Mouse (Mus musculus) CD8-positive naive resting alpha-beta T cell, adult 2 months (primary cell): ENCODE data around the gene Clip4.
A peak's percentile ranks its signal among the peaks of the same experiment; 100 is the strongest.

Experiments used
- DNase-seq, 2 experiments: peaks; one replicate each; pipeline ENCODE4 v3.0.0; 2022; ENCODE audit warnings: low read depth in 2 of 2, low spot score in 2 of 2

Gene Clip4

DNA sequence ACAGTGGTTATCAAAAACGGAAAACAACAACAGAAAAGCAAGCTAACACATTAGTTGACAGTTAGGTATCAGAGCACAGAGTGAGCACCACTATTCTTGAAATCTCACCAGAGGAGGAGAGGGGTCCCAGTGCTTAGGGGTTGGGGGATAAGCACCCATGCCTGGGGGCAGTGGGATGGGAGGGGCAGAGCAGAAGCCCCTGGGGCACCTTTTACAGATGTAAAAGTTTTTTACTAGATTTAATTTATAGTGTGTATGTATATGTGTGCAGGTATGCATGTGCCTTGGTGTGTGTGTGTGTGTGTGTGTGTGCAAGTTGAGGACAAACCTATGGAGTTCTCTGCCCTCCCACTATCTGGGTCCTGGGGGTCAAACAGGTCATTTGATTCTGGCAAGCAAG, 102.4 kb downstream of the Clip4 start:
- no peak for DNase-seq

DNA sequence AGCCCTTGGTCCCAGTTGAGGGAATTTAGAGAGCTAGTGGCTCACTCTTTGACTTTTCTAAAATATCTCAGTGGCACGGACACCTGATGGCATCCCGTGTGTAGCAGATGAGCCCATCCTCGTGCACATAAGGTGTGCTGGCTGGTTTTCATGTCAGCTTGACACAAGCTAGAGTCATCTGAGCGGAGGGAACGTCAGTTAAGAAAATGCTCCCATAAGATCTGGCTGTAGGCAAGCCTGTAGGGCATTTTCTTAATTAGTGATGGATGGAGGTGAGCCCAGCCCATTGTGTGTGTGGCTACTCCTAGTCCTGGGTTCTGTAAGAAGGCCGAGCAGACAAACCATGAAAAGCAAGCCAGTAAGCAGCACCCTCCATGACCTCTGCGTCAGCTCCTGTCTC, 103.7 kb downstream of the Clip4 start:
- no peak for DNase-seq

DNA sequence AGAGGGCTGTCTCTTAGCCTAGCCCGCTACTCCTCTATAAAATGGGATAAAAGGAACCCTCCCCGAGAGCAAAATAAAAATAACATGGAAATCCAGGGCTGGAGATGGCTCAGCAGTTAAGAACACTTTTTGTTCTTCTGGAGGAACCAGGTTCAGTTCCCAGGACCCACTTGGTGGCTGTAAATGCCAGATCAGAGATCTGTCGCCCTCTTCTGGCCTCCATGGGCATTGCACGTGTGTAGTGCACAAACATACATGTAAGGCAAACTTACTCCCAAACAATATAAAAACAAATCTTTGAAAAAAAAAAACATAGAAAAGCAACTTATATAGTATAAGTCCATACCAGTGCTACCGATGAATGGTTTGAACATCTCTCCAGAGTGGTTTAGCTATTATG, 104.7 kb downstream of the Clip4 start:
- peak in 1 of 2 experiments; percentile 2 for DNase-seq

DNA sequence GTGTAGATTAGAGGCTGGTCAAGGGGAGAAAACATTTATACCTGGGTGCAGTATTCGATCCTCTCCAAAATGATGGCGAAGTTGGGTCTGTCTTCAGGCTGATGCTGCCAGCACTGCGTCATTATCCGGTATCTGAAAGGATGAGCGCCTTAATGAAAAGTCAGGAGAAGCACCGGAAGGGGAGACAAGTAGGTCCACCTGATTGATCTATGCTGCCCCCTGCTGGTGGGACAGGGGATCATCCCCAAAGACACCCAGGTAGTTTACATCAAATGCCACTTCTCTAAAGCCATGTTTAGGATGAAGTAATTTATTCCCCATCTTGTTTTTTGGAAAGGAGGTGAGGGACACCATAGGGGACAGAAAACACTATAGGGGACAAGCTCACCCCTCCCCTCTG, 105.8 kb downstream of the Clip4 start:
- peak; percentile 16 to 19 for DNase-seq

DNA sequence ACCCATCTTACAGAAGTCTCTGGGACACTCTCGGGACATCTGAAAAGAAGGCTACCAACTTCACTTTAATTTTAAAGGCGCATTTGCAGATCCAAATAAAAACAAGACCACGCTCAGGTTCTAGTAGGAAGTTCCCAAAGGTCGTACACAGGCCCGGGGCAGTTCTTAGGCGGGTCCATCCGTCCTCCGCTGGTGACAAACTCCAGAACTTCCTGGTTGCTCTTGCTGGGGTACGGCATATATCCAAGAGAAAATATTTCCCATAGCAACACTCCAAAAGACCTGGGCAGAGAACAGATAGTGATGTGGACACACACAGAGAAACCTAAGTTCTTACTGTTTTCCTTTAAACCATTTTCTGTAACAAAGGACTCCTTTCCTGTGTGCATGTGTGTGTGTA, 106.5 kb downstream of the Clip4 start:
- DNase-seq = no peak

DNA sequence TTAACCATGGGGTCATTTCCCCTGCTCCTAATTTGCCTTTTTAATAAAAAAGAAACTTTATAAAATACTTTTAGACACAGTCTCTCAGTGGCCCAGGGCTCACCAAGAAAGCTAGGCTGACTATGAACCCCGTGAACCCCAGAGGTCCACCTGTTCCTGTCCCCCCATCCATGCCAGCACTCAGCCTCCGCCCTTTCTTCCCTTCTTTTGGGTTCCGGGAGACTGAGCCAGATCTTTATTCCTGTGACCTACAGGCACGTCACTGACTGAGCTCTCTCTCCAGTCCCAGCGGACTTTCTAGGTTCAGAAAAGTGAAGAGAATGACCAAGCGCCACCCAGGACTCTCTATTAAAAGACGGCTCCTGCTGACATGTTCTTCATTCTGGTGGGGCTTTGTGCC, 107.2 kb downstream of the Clip4 start:
- no peak for DNase-seq

DNA sequence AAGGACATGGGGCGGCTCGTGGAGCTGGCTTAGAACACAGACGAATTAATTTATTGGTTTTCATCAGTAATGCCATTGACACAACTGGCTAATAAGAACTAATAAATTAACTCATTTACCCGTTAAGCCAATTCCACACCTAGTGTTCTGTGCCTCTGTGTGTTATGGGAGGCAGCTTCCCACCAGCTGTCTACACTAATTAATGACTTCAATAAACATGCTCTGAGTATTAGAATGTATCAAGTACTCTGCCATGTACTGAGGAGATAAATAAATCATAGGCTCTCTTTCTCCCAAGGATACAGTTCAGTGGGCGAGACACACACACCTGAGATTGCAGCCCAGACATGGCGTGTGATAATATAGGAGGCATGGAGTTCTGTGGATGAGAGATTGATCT, 113.1 kb downstream of the Clip4 start:
- no peak for DNase-seq

DNA sequence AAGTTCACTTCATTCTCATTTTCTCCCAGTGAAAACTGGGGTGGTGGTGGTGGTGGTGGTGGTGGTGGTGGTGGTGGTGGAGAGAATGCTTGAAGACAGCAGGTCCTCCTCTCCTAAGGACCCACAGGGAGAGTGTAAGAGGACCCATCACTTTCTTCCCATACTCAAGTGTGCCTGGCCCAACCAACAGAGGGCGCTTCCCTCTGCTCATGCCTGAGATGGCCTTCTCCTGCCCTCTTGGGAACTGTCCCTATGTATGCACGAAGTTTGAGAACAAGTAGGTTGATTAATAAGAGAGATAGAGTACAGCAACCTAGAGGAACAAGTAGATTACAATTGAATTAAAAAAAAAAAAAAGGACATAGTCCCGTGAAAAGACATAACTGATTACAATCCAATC, 140.8 kb downstream of the Clip4 start:
- DNase-seq = no peak

DNA sequence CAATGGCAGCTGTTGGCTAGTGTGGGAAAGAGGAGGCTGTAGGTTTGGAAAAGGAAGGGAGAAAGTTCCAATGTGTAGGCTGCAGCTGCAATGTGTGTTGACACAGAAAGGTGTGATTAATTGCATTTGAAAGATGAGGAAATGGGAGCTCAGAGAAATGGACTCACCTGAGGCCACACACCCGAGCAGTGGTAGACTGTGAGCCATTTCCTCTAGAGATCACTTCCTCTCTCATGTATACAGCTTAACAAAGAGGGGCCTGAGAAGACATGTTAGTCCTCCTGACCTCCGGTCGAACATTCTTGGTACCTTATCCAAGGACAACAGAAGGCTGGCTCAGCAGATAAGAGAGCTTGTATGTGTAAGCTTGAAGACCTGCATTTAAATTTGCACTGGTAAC, 144.9 kb downstream of the Clip4 start:
- DNase-seq = no peak
